Mouse (Mus musculus): Measurements from ENCODE around the gene Atp5g2. TPM values are rescaled to one million over a fixed set of nuclear protein-coding genes. Genes with fewer than 3 reads are reported as not detected.

Atp5g2 gene
- total and polyA plus RNA-seq, 3 experiments, result 59.4 to 513 TPM; not detected in 1

- Histone ChIP-seq H3K9ac (ENCODE audit: control insufficient read depth, low read depth, low read length, poor library complexity, severe bottlenecking) (peak overlapping the region; percentile 69), H3K27ac (ENCODE audit: control insufficient read depth, low read depth, low read length) (peak overlapping the region; percentile 86), H3K9me3 (replicated peaks; ENCODE audit: insufficient read depth, low read length) (no peaks in the 10 kb centered on the region), H3K79me2 (ENCODE audit: control insufficient read depth, insufficient read depth, low read length, poor library complexity) (peaks cover 27% of the 10 kb centered on the region), H3K36me3 (ENCODE audit: control insufficient read depth in 1 of 2, insufficient read depth in 2 of 2, low read length in 2 of 2) (peaks cover 0 to 27% of the 10 kb centered on the region in 2 experiments; a peak in 2 of 4 replicates), H3K4me1 (ENCODE audit: control insufficient read depth in 1 of 2, insufficient read depth in 2 of 2, low read length in 2 of 2) (peaks cover 11 to 15% of the 10 kb centered on the region in 2 experiments), H3K4me3 (ENCODE audit: control insufficient read depth in 1 of 2, insufficient read depth in 1 of 2, low read depth in 2 of 2, low read length in 2 of 2) (peak overlapping the region; percentile 40 to 69), H3K27me3 (ENCODE audit: control insufficient read depth in 1 of 2, insufficient read depth in 2 of 2, low read length in 2 of 2) (peaks cover 0 to 2% of the 10 kb centered on the region in 2 experiments; a peak in 1 of 4 replicates)
- DNase-seq (ENCODE audit: low read depth, low spot score), result no peak
- TF ChIP-seq TAL1 (IDR thresholded peaks at IDR 0.05; ENCODE audit: low read length), result no peak
- no peak for TF ChIP-seq USF2 (IDR thresholded peaks at IDR 0.05; ENCODE audit: borderline replicate concordance in 1 of 2, insufficient read depth in 1 of 2, low read depth in 1 of 2, low read length in 2 of 2)
- TF ChIP-seq KAT2A (conservative IDR thresholded peaks at IDR 0.05; ENCODE audit: low read depth, low read length), result no peak
- no peak for TF ChIP-seq MYB (IDR thresholded peaks at IDR 0.05; ENCODE audit: low read depth, low read length)
- TF ChIP-seq UBTF (IDR thresholded peaks at IDR 0.05; ENCODE audit: borderline replicate concordance, insufficient read depth, low read depth, low read length), result no peak
- TF ChIP-seq POLR2A (IDR thresholded peaks at IDR 0.05; ENCODE audit: control insufficient read depth in 1 of 2, insufficient read depth in 1 of 2, low read depth in 1 of 2, low read length in 2 of 2, poor library complexity in 1 of 2), result peak in 1 of 2 experiments; percentile 4; a peak in 2 of 4 replicates
- TF ChIP-seq ZMIZ1 (IDR thresholded peaks at IDR 0.05; ENCODE audit: low read depth, low read length), result no peak
- no peak; the same call in 1 of the 2 replicates for TF ChIP-seq RCOR1 (IDR thresholded peaks at IDR 0.05; ENCODE audit: low read depth, low read length)
- TF ChIP-seq MXI1 (IDR thresholded peaks at IDR 0.05; ENCODE audit: low read depth, low read length), result no peak
- no peak for TF ChIP-seq CHD2 (IDR thresholded peaks at IDR 0.05; ENCODE audit: low read length)
- peak; percentile 44; the same call in 1 of the 2 replicates for TF ChIP-seq TBP (IDR thresholded peaks at IDR 0.05; ENCODE audit: low read depth, low read length)
- no peak; the same call in 1 of the 2 replicates for TF ChIP-seq NELFE (IDR thresholded peaks at IDR 0.05; ENCODE audit: low read depth, low read length)
- TF ChIP-seq ZNF384 (IDR thresholded peaks at IDR 0.05; ENCODE audit: low read depth, low read length), result no peak
- no peak for TF ChIP-seq ELF1 (IDR thresholded peaks at IDR 0.05; ENCODE audit: low read depth, low read length)
- no peak for TF ChIP-seq BHLHE40 (IDR thresholded peaks at IDR 0.05; ENCODE audit: borderline replicate concordance, low read depth, low read length)
- no peak for TF ChIP-seq CTCF (IDR thresholded peaks at IDR 0.05 in 2 of 3, conservative IDR thresholded peaks at IDR 0.05 in 1 of 3; ENCODE audit: control insufficient read depth in 1 of 3, insufficient read depth in 1 of 3, low read depth in 2 of 3, low read length in 3 of 3, poor library complexity in 1 of 3, severe bottlenecking in 1 of 3)
- peak; percentile 75 for TF ChIP-seq MAX (IDR thresholded peaks at IDR 0.05; ENCODE audit: low read length)
- no peak for TF ChIP-seq MAZ (IDR thresholded peaks at IDR 0.05; ENCODE audit: low read depth, low read length)
- no peak for TF ChIP-seq JUND (IDR thresholded peaks at IDR 0.05; ENCODE audit: low read depth, low read length)
- TF ChIP-seq NRF1 (IDR thresholded peaks at IDR 0.05; ENCODE audit: insufficient read depth, low read depth, low read length, poor library complexity, severe bottlenecking), result no peak; the same call in 1 of the 2 replicates
- no peak for TF ChIP-seq GABPA (IDR thresholded peaks at IDR 0.05; ENCODE audit: low read depth, low read length)
- TF ChIP-seq E2F4 (IDR thresholded peaks at IDR 0.05; ENCODE audit: borderline replicate concordance, low read depth, low read length), result no peak
- TF ChIP-seq HCFC1 (IDR thresholded peaks at IDR 0.05; ENCODE audit: low read depth, low read length), result no peak
- no peak for TF ChIP-seq TCF12 (IDR thresholded peaks at IDR 0.05; ENCODE audit: low read depth, low read length)
- TF ChIP-seq SMC3 (IDR thresholded peaks at IDR 0.05; ENCODE audit: low read depth, low read length), result no peak
- no peak for TF ChIP-seq MAFK (IDR thresholded peaks at IDR 0.05; ENCODE audit: borderline replicate concordance, low read depth, low read length)
- TF ChIP-seq CHD1 (IDR thresholded peaks at IDR 0.05; ENCODE audit: low read depth, low read length), result no peak
- peak; percentile 74 for TF ChIP-seq POLR2AphosphoS2 (IDR thresholded peaks at IDR 0.05; ENCODE audit: low read length)
- TF ChIP-seq POLR2AphosphoS5 (IDR thresholded peaks at IDR 0.05; ENCODE audit: borderline replicate concordance, low read depth, low read length), result peak; percentile 89
- TF ChIP-seq EP300 (IDR thresholded peaks at IDR 0.05; ENCODE audit: low read depth in 1 of 2, low read length in 2 of 2), result no peak; a peak in 1 of 4 replicates
- peak; percentile 31; the same call in 1 of the 2 replicates for TF ChIP-seq GATA1 (IDR thresholded peaks at IDR 0.05; ENCODE audit: low read depth, low read length)
- no peak for TF ChIP-seq MEF2A (IDR thresholded peaks at IDR 0.05; ENCODE audit: extremely low read depth, insufficient replicate concordance, low read depth, low read length, poor library complexity, severe bottlenecking)
- TF ChIP-seq ZC3H11A (IDR thresholded peaks at IDR 0.05; ENCODE audit: low read depth, low read length), result no peak
- 0 out of 2 replicates have a peak, but pooled peaks have one; percentile 6 for TF ChIP-seq ETS1 (IDR thresholded peaks at IDR 0.05; ENCODE audit: low read depth, low read length)
- TF ChIP-seq USF1 (IDR thresholded peaks at IDR 0.05; ENCODE audit: low read depth, low read length), result no peak
- TF ChIP-seq ZKSCAN1 (IDR thresholded peaks at IDR 0.05; ENCODE audit: low read depth, low read length), result no peak
- TF ChIP-seq MYC (IDR thresholded peaks at IDR 0.05; ENCODE audit: low read depth, low read length), result peak; percentile 17
- TF ChIP-seq RAD21 (IDR thresholded peaks at IDR 0.05; ENCODE audit: low read depth, low read length), result no peak
Measured at GRCm38 (mm10) chr15:102625687-102626055, 46.5 kb downstream of the Atp5g2 start.

Measured in MEL (cell line).